Mouse (Mus musculus) testis, adult 2 months (tissue): ENCODE measurements around the gene Rtl5. TPM values are rescaled to one million over a fixed set of nuclear protein-coding genes. Genes with fewer than 3 reads are reported as not detected.

Experiments used
- H3K27ac ChIP-seq: fragments of 200-500 bp; 2 replicates; pipeline ENCODE4 v1.5.1; 2012; ENCODE audit warnings: low read depth, low read length; ENCODE audit not compliant: control insufficient read depth, insufficient read depth
- H3K27me3 ChIP-seq: fragments of 200-500 bp; 2 replicates; pipeline ENCODE4 v1.6.1; 2012; ENCODE audit warnings: mild to moderate bottlenecking, low read length, moderate library complexity; ENCODE audit not compliant: control insufficient read depth, insufficient read depth
- H3K36me3 ChIP-seq: fragments of 200-500 bp; 2 replicates; pipeline ENCODE4 v1.6.1; 2012; ENCODE audit warnings: mild to moderate bottlenecking, low read length; ENCODE audit not compliant: control insufficient read depth, insufficient read depth
- H3K4me1 ChIP-seq: fragments of 200-500 bp; 2 replicates; pipeline ENCODE4 v1.6.1; 2012; ENCODE audit warnings: low read length; ENCODE audit not compliant: control insufficient read depth, insufficient read depth
- H3K4me3 ChIP-seq: fragments of 200-500 bp; 2 replicates; pipeline ENCODE4 v1.5.1; 2012; ENCODE audit warnings: low read depth, mild to moderate bottlenecking, low read length, moderate library complexity, mixed read lengths; ENCODE audit not compliant: control insufficient read depth
- CTCF ChIP-seq: fragments of 200-500 bp; IDR thresholded peaks from 2 replicates; pipeline ENCODE4 v1.5.1; 2012; ENCODE audit warnings: low read depth, mild to moderate bottlenecking, inconsistent platforms, low read length, moderate library complexity; ENCODE audit not compliant: control insufficient read depth, insufficient read depth, insufficient replicate concordance
- POLR2A ChIP-seq: fragments of 200-500 bp; IDR thresholded peaks from 2 replicates; pipeline ENCODE4 v1.6.1; 2012; ENCODE audit warnings: low read depth, mild to moderate bottlenecking, inconsistent platforms, low read length, moderate library complexity; ENCODE audit not compliant: control insufficient read depth
- polyA plus RNA-seq: library from polyadenylated mRNA; depleted of rRNA; stranded (reverse); fragments of >200 nt; gene quantifications from 2 replicates; pipeline ENCODE4 v1.2.3, GENCODE M21; 2012

Gene Rtl5
- polyA plus RNA-seq, 1 experiment: 0.64 TPM

GRCm38 (mm10) chrX:102090605-102091004, 19.5 kb upstream of the Rtl5 start:
- no peak overlapping the region for H3K4me3 ChIP-seq
- no peaks in the 10 kb centered on the region for H3K27me3 ChIP-seq
- no peak for TF ChIP-seq CTCF
- no peak for TF ChIP-seq POLR2A

DNA sequence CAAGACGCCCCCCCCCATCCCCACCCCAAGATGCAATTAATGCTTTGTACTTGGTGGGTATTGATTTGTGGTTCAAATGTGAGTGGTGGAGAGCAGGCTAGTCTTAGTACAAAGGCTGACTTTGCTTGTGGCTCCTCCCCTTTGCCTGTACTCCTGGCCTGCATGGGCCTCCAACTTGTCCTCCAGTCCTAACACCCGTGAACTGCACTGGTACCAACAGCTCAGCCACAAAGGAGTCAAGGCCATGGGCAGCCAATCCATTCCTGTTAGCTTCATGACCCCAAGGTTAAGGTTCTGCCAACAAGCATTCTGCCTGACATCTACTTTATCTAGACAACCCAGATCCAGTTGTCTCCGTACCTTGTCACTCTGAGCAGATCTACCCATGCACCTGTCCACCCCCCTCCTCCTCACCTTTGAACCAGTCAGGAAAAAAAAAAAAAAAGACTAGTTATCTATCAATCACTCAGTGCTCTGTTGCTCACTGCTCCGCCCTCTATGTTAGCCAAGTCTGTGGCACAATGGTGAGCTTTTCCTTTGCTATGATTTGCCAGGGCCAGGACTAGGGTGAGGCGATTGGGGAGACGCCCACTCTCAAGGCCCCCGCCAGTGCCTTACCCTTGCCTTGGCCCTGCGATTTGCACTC, 14.8 kb upstream of the Rtl5 start:
- Histone ChIP-seq H3K36me3 (no peaks in the 10 kb centered on the region), H3K27ac (no peak overlapping the region), H3K4me3 (no peak overlapping the region), H3K27me3 (no peaks in the 10 kb centered on the region), H3K4me1 (no peaks in the 10 kb centered on the region)
- TF ChIP-seq CTCF: no peak
- TF ChIP-seq POLR2A: no peak

More at GRCm38 (mm10) chrX:102090605-102091004, 19.5 kb upstream of the Rtl5 start:
- H3K36me3 ChIP-seq: no peaks in the 10 kb centered on the region
- no peak overlapping the region for H3K27ac ChIP-seq
- H3K4me1 ChIP-seq: no peaks in the 10 kb centered on the region

DNA sequence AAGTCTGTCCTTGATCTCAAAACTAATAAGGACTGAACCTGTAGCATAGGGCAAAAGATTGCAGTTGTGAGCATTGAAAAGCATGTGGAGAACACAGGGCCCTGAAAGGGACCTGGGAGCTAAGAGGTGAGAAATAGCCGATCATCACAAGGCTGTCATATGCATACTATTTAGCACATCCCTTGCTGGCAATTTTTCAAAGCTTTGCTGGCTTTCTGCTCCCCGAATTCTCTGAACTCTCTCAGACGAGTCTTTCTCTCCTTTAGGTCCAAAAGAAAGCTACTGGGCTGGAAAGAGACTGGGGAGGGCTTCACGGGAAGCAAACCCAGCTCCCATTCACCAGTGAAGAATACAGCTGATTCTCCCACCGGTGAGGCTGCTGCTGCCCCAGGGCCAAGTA, 11.2 kb upstream of the Rtl5 start:
- no peaks in the 10 kb centered on the region for H3K27me3 ChIP-seq
- H3K36me3 ChIP-seq: no peaks in the 10 kb centered on the region
- H3K4me3 ChIP-seq: no peak overlapping the region
- H3K4me1 ChIP-seq: no peaks in the 10 kb centered on the region
- H3K27ac ChIP-seq: no peak overlapping the region
- no peak for TF ChIP-seq POLR2A
- no peak for TF ChIP-seq CTCF

GRCm38 (mm10) chrX:102081573-102082279, 10.6 kb upstream of the Rtl5 start:
- no peaks in the 10 kb centered on the region for H3K36me3 ChIP-seq
- TF ChIP-seq POLR2A (no peak), CTCF (no peak)
- H3K4me1 ChIP-seq: no peaks in the 10 kb centered on the region
- no peak overlapping the region for H3K4me3 ChIP-seq
- no peaks in the 10 kb centered on the region for H3K27me3 ChIP-seq
- 0 out of 2 replicates have a peak overlapping the region, but pooled peaks have one; percentile 21 for H3K27ac ChIP-seq

DNA sequence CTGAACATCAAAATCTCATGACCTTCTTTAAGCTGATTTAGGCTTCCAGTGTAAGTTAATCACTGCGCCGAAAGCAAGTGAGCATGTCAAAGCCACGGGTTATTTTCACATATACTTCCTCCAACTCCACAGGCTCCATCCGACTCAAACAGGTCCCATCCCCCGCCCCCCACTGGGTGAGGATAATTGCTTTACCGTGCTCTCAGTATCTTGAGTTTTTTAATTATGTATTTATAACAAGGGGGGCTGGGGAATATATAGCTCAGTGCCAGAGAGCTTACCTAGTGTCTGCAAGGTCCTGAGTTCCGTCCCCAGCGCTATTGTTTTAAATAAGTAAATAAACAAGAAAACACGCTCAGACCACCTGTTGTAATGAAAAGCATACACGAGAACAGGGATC, 10.0 kb upstream of the Rtl5 start:
- H3K4me3 ChIP-seq: no peak overlapping the region
- no peaks in the 10 kb centered on the region for H3K4me1 ChIP-seq
- no peak for TF ChIP-seq POLR2A
- TF ChIP-seq CTCF: no peak
- H3K27me3 ChIP-seq: no peaks in the 10 kb centered on the region
- no peaks in the 10 kb centered on the region for H3K36me3 ChIP-seq
- no peak overlapping the region for H3K27ac ChIP-seq

DNA sequence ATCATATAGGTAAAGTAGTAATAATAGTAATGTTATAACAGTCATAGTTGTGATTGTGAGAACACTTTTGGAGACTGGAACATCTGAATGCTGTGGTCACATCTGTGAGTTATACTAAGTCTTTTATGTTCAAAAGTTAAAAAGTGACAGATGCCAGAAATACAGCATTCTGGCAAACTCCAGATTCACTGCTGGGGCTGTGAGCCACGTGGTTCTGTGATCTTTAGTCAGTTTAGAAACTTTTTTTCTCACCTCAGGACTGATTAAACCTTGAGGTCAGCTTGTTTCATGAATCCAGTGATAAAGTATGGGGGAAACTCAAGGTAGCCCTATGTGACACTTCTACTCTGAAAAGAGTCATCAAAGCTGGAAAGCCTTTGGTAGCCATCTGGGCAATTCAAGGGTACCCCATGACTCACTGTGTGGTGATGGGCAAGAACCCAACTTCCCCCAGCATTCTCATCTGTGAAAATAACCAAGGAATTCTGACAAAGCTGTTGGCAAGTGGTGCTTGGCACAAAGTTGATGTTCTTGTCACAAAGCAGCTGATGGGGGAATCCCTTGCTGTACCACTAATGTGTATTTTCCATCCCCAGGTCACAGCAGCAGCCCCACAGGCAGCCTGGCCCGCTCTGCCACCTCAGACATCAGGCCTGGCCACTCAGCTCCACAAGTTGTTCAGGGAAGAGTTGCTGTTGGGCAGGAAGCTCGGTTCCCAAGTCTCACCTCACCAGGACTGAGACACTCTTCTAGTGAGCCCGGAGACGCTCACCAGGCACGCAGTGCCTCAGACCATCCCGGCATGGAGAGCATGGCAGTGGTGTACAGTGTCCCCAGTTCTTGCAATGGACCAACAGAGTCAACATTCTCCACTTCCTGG, 6.0 kb upstream of the Rtl5 start:
- Histone ChIP-seq H3K27me3 (no peaks in the 10 kb centered on the region), H3K4me3 (no peak overlapping the region), H3K27ac (no peak overlapping the region), H3K36me3 (no peaks in the 10 kb centered on the region), H3K4me1 (no peaks in the 10 kb centered on the region)
- TF ChIP-seq POLR2A (no peak), CTCF (no peak)

GRCm38 (mm10) chrX:102075158-102075557, 4.1 kb upstream of the Rtl5 start:
- H3K27ac ChIP-seq: no peak overlapping the region

More at GRCm38 (mm10) chrX:102075158-102075557, 4.1 kb upstream of the Rtl5 start:
- Histone ChIP-seq H3K27me3 (no peaks in the 10 kb centered on the region), H3K4me3 (no peak overlapping the region), H3K4me1 (peaks cover 5% of the 10 kb centered on the region; the same call in 1 of the 2 replicates), H3K36me3 (no peaks in the 10 kb centered on the region)
- TF ChIP-seq POLR2A (no peak), CTCF (no peak)
